Mouse (Mus musculus) heart, adult 2 months (tissue): ENCODE data around the gene Crebl2. TPM values are rescaled to one million over a fixed set of nuclear protein-coding genes. Genes with fewer than 3 reads are reported as not detected.

ENCODE experiments used
- DNase-seq, 2 experiments: peaks; one replicate each; pipeline ENCODE4 v3.0.0; 2021
- H3K27ac ChIP-seq: fragments of 200-600 bp; 2 replicates; pipeline ENCODE4 v1.8.1; 2022
- H3K27me3 ChIP-seq: fragments of 200-500 bp; 2 replicates; pipeline ENCODE4 v1.6.1; 2012; ENCODE audit warnings: mild to moderate bottlenecking, low read length, inconsistent platforms, mixed read lengths; ENCODE audit not compliant: control insufficient read depth, insufficient read depth
- H3K36me3 ChIP-seq: fragments of 200-500 bp; 2 replicates; pipeline ENCODE4 v1.6.1; 2012; ENCODE audit warnings: low read length, inconsistent platforms; ENCODE audit not compliant: control insufficient read depth, insufficient read depth
- H3K4me1 ChIP-seq: fragments of 200-500 bp; 2 replicates; pipeline ENCODE4 v1.6.1; 2011; ENCODE audit warnings: low read length; ENCODE audit not compliant: control insufficient read depth, insufficient read depth
- H3K4me3 ChIP-seq: fragments of 200-600 bp; 2 replicates; pipeline ENCODE4 v1.8.1; 2022
- H3K79me2 ChIP-seq: fragments of 200-500 bp; replicated peaks from 2 replicates; pipeline ENCODE4 v1.6.1; 2012; ENCODE audit warnings: mild to moderate bottlenecking, inconsistent platforms, low read length, moderate library complexity, mixed read lengths; ENCODE audit not compliant: control insufficient read depth, insufficient read depth
- H3K9ac ChIP-seq: fragments of 200-500 bp; 2 replicates; pipeline ENCODE4 v1.6.1; 2012; ENCODE audit warnings: low read depth, mild to moderate bottlenecking, control low read depth, inconsistent platforms, low read length, mixed read lengths
- CTCF ChIP-seq: fragments of 200-600 bp; IDR thresholded peaks from 2 replicates; pipeline ENCODE4 v1.8.1; 2022; ENCODE audit warnings: antibody characterized with exemption, mild to moderate bottlenecking, moderate library complexity
- EP300 ChIP-seq: fragments of 200-500 bp; IDR thresholded peaks from 2 replicates; pipeline ENCODE4 v1.6.1; 2011; ENCODE audit warnings: low read depth, low read length, control low read depth; ENCODE audit not compliant: insufficient read depth
- POLR2A ChIP-seq: fragments of 200-500 bp; IDR thresholded peaks from 2 replicates; pipeline ENCODE4 v1.6.1; 2011; ENCODE audit warnings: mild to moderate bottlenecking, low read depth, low read length, control low read depth; ENCODE audit not compliant: insufficient read depth
- whole genome bisulfite sequencing: fragments of 180-500 bp; shearing (Covaris S2); methylation state at CpG from one replicate; pipeline ENCODE4 v1.1.7; 2018; 5-methylcytosine and 5-hydroxymethylcytosine counted together
- intact Hi-C: fragments of 180-260 bp; cut with DNase I; formaldehyde crosslinking; loops from one replicate; pipeline ENCODE4 v1.15.1; 2025
- polyA plus RNA-seq: library from polyadenylated mRNA; depleted of rRNA; stranded (reverse); fragments of >200 nt; gene quantifications from 2 replicates; pipeline ENCODE4 v1.2.3, GENCODE M21; 2012
- total RNA-seq, 2 experiments: library from RNA; stranded (reverse); gene quantifications; 2 replicates each; pipeline ENCODE4 v1.2.3; 2021

The Crebl2 gene
- total and polyA plus RNA-seq, 3 experiments: 9.2 to 16.2 (median 12.2) TPM

GRCm38 (mm10) chr6:134886475-134886874, 56.5 kb downstream of the Crebl2 start:
- H3K27ac ChIP-seq: no peak overlapping the region
- H3K4me3 ChIP-seq: no peak overlapping the region
- no peaks in the 10 kb centered on the region for H3K79me2 ChIP-seq
- no peaks in the 10 kb centered on the region for H3K27me3 ChIP-seq
- 80% methylated on average over 8 of the region's 8 CpGs for WGBS
- H3K36me3 ChIP-seq: no peaks in the 10 kb centered on the region
- intact Hi-C loops: no loop called here
- H3K4me1 ChIP-seq: no peaks in the 10 kb centered on the region
- DNase-seq: no peak
- TF ChIP-seq EP300 (no peak), POLR2A (no peak), CTCF (no peak)
- H3K9ac ChIP-seq: no peak overlapping the region

GRCm38 (mm10) chr6:134887008-134887407, 57.1 kb downstream of the Crebl2 start:
- Histone ChIP-seq H3K4me1 (no peaks in the 10 kb centered on the region), H3K4me3 (no peak overlapping the region), H3K27ac (no peak overlapping the region), H3K27me3 (no peaks in the 10 kb centered on the region), H3K79me2 (no peaks in the 10 kb centered on the region), H3K9ac (no peak overlapping the region), H3K36me3 (no peaks in the 10 kb centered on the region)
- TF ChIP-seq EP300: no peak
- TF ChIP-seq CTCF: no peak
- TF ChIP-seq POLR2A: no peak
- no peak for DNase-seq
- intact Hi-C loops: no loop called here
- WGBS: 52% methylated on average over 5 of the region's 5 CpGs

GRCm38 (mm10) chr6:134887711-134888449, 57.9 kb downstream of the Crebl2 start:
- Histone ChIP-seq H3K79me2 (no peaks in the 10 kb centered on the region), H3K27me3 (no peaks in the 10 kb centered on the region), H3K9ac (no peak overlapping the region), H3K27ac (no peak overlapping the region), H3K36me3 (no peaks in the 10 kb centered on the region), H3K4me3 (no peak overlapping the region), H3K4me1 (no peaks in the 10 kb centered on the region)
- no peak for DNase-seq
- 18% methylated on average over 10 of the region's 10 CpGs for WGBS
- intact Hi-C loops: no loop called here
- TF ChIP-seq POLR2A: no peak
- TF ChIP-seq EP300: no peak
- no peak for TF ChIP-seq CTCF

- H3K27ac ChIP-seq: no peak overlapping the region
- no peak for TF ChIP-seq CTCF
- no peak for TF ChIP-seq POLR2A
- TF ChIP-seq EP300: no peak
- H3K4me3 ChIP-seq: no peak overlapping the region
- no peak for DNase-seq
- H3K27me3 ChIP-seq: no peaks in the 10 kb centered on the region
- WGBS: 18% methylated on average over 4 of the region's 4 CpGs
- no peak overlapping the region for H3K9ac ChIP-seq
- H3K4me1 ChIP-seq: no peaks in the 10 kb centered on the region
- intact Hi-C loops: no loop called here
- H3K79me2 ChIP-seq: no peaks in the 10 kb centered on the region
- no peaks in the 10 kb centered on the region for H3K36me3 ChIP-seq
These were observed 58.6 kb downstream of the Crebl2 start for GRCm38 (mm10) chr6:134888563-134889017.

- Histone ChIP-seq H3K4me3 (no peak overlapping the region), H3K27me3 (no peaks in the 10 kb centered on the region), H3K36me3 (no peaks in the 10 kb centered on the region), H3K9ac (no peak overlapping the region), H3K4me1 (no peaks in the 10 kb centered on the region), H3K27ac (no peak overlapping the region), H3K79me2 (no peaks in the 10 kb centered on the region)
- no peak for TF ChIP-seq CTCF
- no peak for TF ChIP-seq EP300
- TF ChIP-seq POLR2A: no peak
- intact Hi-C loops: no loop called here
- WGBS: 67% methylated on average over 1 of the region's 1 CpGs
- no peak for DNase-seq
These were observed 59.8 kb downstream of the Crebl2 start for GRCm38 (mm10) chr6:134889763-134890162.

GRCm38 (mm10) chr6:134890436-134890835, 60.5 kb downstream of the Crebl2 start:
- 83% methylated on average over 7 of the region's 7 CpGs for WGBS
- H3K79me2 ChIP-seq: no peaks in the 10 kb centered on the region
- DNase-seq: no peak

More at GRCm38 (mm10) chr6:134890436-134890835, 60.5 kb downstream of the Crebl2 start:
- intact Hi-C loops: no loop called here
- H3K27me3 ChIP-seq: no peaks in the 10 kb centered on the region
- H3K4me3 ChIP-seq: no peak overlapping the region
- no peak overlapping the region for H3K27ac ChIP-seq
- no peak overlapping the region for H3K9ac ChIP-seq
- TF ChIP-seq EP300 (no peak), CTCF (no peak), POLR2A (no peak)
- H3K4me1 ChIP-seq: no peaks in the 10 kb centered on the region
- no peaks in the 10 kb centered on the region for H3K36me3 ChIP-seq
